Mouse (Mus musculus) heart, adult 2 months (tissue): ENCODE data around the gene Znrf1. TPM values are rescaled to one million over a fixed set of nuclear protein-coding genes. Genes with fewer than 3 reads are reported as not detected.

ENCODE experiments used
- DNase-seq, 2 experiments: peaks; one replicate each; pipeline ENCODE4 v3.0.0; 2021
- H3K27ac ChIP-seq: fragments of 200-600 bp; 2 replicates; pipeline ENCODE4 v1.8.1; 2022
- H3K27me3 ChIP-seq: fragments of 200-500 bp; 2 replicates; pipeline ENCODE4 v1.6.1; 2012; ENCODE audit warnings: mild to moderate bottlenecking, low read length, inconsistent platforms, mixed read lengths; ENCODE audit not compliant: control insufficient read depth, insufficient read depth
- H3K36me3 ChIP-seq: fragments of 200-500 bp; 2 replicates; pipeline ENCODE4 v1.6.1; 2012; ENCODE audit warnings: low read length, inconsistent platforms; ENCODE audit not compliant: control insufficient read depth, insufficient read depth
- H3K4me1 ChIP-seq: fragments of 200-500 bp; 2 replicates; pipeline ENCODE4 v1.6.1; 2011; ENCODE audit warnings: low read length; ENCODE audit not compliant: control insufficient read depth, insufficient read depth
- H3K4me3 ChIP-seq: fragments of 200-600 bp; 2 replicates; pipeline ENCODE4 v1.8.1; 2022
- H3K79me2 ChIP-seq: fragments of 200-500 bp; replicated peaks from 2 replicates; pipeline ENCODE4 v1.6.1; 2012; ENCODE audit warnings: mild to moderate bottlenecking, inconsistent platforms, low read length, moderate library complexity, mixed read lengths; ENCODE audit not compliant: control insufficient read depth, insufficient read depth
- H3K9ac ChIP-seq: fragments of 200-500 bp; 2 replicates; pipeline ENCODE4 v1.6.1; 2012; ENCODE audit warnings: low read depth, mild to moderate bottlenecking, control low read depth, inconsistent platforms, low read length, mixed read lengths
- CTCF ChIP-seq: fragments of 200-600 bp; IDR thresholded peaks from 2 replicates; pipeline ENCODE4 v1.8.1; 2022; ENCODE audit warnings: antibody characterized with exemption, mild to moderate bottlenecking, moderate library complexity
- EP300 ChIP-seq: fragments of 200-500 bp; IDR thresholded peaks from 2 replicates; pipeline ENCODE4 v1.6.1; 2011; ENCODE audit warnings: low read depth, low read length, control low read depth; ENCODE audit not compliant: insufficient read depth
- POLR2A ChIP-seq: fragments of 200-500 bp; IDR thresholded peaks from 2 replicates; pipeline ENCODE4 v1.6.1; 2011; ENCODE audit warnings: mild to moderate bottlenecking, low read depth, low read length, control low read depth; ENCODE audit not compliant: insufficient read depth
- WGBS: fragments of 180-500 bp; shearing (Covaris S2); methylation state at CpG from one replicate; pipeline ENCODE4 v1.1.7; 2018; 5-methylcytosine and 5-hydroxymethylcytosine counted together
- intact Hi-C: fragments of 180-260 bp; cut with DNase I; formaldehyde crosslinking; loops from one replicate; pipeline ENCODE4 v1.15.1; 2025
- polyA plus RNA-seq: library from polyadenylated mRNA; depleted of rRNA; stranded (reverse); fragments of >200 nt; gene quantifications from 2 replicates; pipeline ENCODE4 v1.2.3, GENCODE M21; 2012
- total RNA-seq, 2 experiments: library from RNA; stranded (reverse); gene quantifications; 2 replicates each; pipeline ENCODE4 v1.2.3; 2021

Znrf1 gene
- total and polyA plus RNA-seq, 3 experiments, result 54.7 to 66.7 (median 59.0) TPM

- Histone ChIP-seq H3K4me1 (peaks cover 23% of the 10 kb centered on the region), H3K27ac (peak overlapping the region; percentile 58), H3K9ac (no peak overlapping the region), H3K79me2 (peaks cover 8% of the 10 kb centered on the region), H3K36me3 (peaks cover 45% of the 10 kb centered on the region), H3K27me3 (no peaks in the 10 kb centered on the region), H3K4me3 (no peak overlapping the region)
- WGBS, result 40% methylated on average over 9 of the region's 9 CpGs
- no peak for TF ChIP-seq EP300
- no peak for TF ChIP-seq POLR2A
- peak; percentile 48 for TF ChIP-seq CTCF
- intact Hi-C loops, result no loop called here
- DNase-seq, result no peak
Measured at GRCm38 (mm10) chr8:111543712-111544380, 7.9 kb downstream of the Znrf1 start.

- Histone ChIP-seq H3K27ac (no peak overlapping the region), H3K9ac (no peak overlapping the region), H3K79me2 (peaks cover 8% of the 10 kb centered on the region), H3K36me3 (peaks cover 33% of the 10 kb centered on the region), H3K27me3 (no peaks in the 10 kb centered on the region), H3K4me3 (no peak overlapping the region), H3K4me1 (peaks cover 20% of the 10 kb centered on the region)
- DNase-seq, result no peak
- intact Hi-C loops, result no loop called here
- 74% methylated on average over 8 of the region's 8 CpGs for WGBS
- TF ChIP-seq CTCF, result no peak
- no peak for TF ChIP-seq EP300
- no peak for TF ChIP-seq POLR2A
Measured at GRCm38 (mm10) chr8:111545406-111546156, 9.7 kb downstream of the Znrf1 start.

GRCm38 (mm10) chr8:111547144-111547543 is 11.2 kb downstream of the Znrf1 start:
- DNase-seq, result no peak
- H3K27ac ChIP-seq, result no peak overlapping the region
- WGBS, result 70% methylated on average over 3 of the region's 3 CpGs
- H3K79me2 ChIP-seq, result peaks cover 6% of the 10 kb centered on the region
- no peak overlapping the region for H3K9ac ChIP-seq
- peaks cover 31% of the 10 kb centered on the region for H3K36me3 ChIP-seq
- no peaks in the 10 kb centered on the region for H3K27me3 ChIP-seq
- no peak overlapping the region for H3K4me3 ChIP-seq
- intact Hi-C loops, result no loop called here
- TF ChIP-seq CTCF (no peak), EP300 (no peak), POLR2A (no peak)
- peaks cover 24% of the 10 kb centered on the region for H3K4me1 ChIP-seq

- peaks cover 36% of the 10 kb centered on the region for H3K36me3 ChIP-seq
- TF ChIP-seq CTCF, result no peak
- no peak for TF ChIP-seq EP300
- no peak for TF ChIP-seq POLR2A
- no peak for DNase-seq
- no peak overlapping the region for H3K9ac ChIP-seq
- H3K27me3 ChIP-seq, result no peaks in the 10 kb centered on the region
- H3K4me3 ChIP-seq, result no peak overlapping the region
- peak overlapping the region; percentile 4; the same call in 1 of the 2 replicates for H3K27ac ChIP-seq
- peaks cover 25% of the 10 kb centered on the region for H3K4me1 ChIP-seq
- intact Hi-C loops, result no loop called here
- peaks cover 8% of the 10 kb centered on the region for H3K79me2 ChIP-seq
- 40% methylated on average over 6 of the region's 6 CpGs for WGBS
Measured at GRCm38 (mm10) chr8:111548201-111548600, 12.3 kb downstream of the Znrf1 start.

GRCm38 (mm10) chr8:111550002-111550870 is 14.3 kb downstream of the Znrf1 start:
- intact Hi-C loops, result loop anchor here (2.0 to 5.0 kb wide), 2 partner anchors 13 to 47 kb away; partner anchors contain the start of gene Znrf1

More at GRCm38 (mm10) chr8:111550002-111550870, 14.3 kb downstream of the Znrf1 start:
- Histone ChIP-seq H3K4me1 (peaks cover 22% of the 10 kb centered on the region), H3K4me3 (peak overlapping the region; percentile 18; the same call in 1 of the 2 replicates), H3K79me2 (peaks cover 3% of the 10 kb centered on the region), H3K36me3 (peaks cover 37% of the 10 kb centered on the region), H3K27me3 (no peaks in the 10 kb centered on the region), H3K27ac (peak overlapping the region; percentile 86), H3K9ac (peak overlapping the region; percentile 56)
- TF ChIP-seq EP300 (no peak), CTCF (no peak), POLR2A (peak; percentile 40)
- peak in 1 of 2 experiments; percentile 52 for DNase-seq
- 42% methylated on average over 9 of the region's 9 CpGs for WGBS
